Mouse (Mus musculus) monocyte, adult 5-6 weeks (primary cell): Measurements from ENCODE around the gene Pax3. TPM values are rescaled to one million over a fixed set of nuclear protein-coding genes. Genes with fewer than 3 reads are reported as not detected.

Experiments used
- ATAC-seq: fragments of 153-309, 156-312 bp; replicated peaks from 2 replicates; pipeline ENCODE4 v1.8.0; 2017; ENCODE audit warnings: mild to moderate bottlenecking; ENCODE audit not compliant: low TSS enrichment, insufficient number of reproducible peaks, severe bottlenecking, poor library complexity, low FRiP score
- total RNA-seq: library from RNA; stranded (forward); fragments of 200-1000, 200-491, 200-594 nt; gene quantifications from 3 replicates; pipeline ENCODE4 v1.2.3, GENCODE M21; 2017

Pax3 gene
- total RNA-seq, 1 experiment from 2014 or later = not detected

GRCm38 (mm10) chr1:78139287-78139686 lies 57.6 kb downstream of the Pax3 start:
- no peak for ATAC-seq

GRCm38 (mm10) chr1:78129267-78129666 lies 67.7 kb downstream of the Pax3 start:
- no peak for ATAC-seq

DNA sequence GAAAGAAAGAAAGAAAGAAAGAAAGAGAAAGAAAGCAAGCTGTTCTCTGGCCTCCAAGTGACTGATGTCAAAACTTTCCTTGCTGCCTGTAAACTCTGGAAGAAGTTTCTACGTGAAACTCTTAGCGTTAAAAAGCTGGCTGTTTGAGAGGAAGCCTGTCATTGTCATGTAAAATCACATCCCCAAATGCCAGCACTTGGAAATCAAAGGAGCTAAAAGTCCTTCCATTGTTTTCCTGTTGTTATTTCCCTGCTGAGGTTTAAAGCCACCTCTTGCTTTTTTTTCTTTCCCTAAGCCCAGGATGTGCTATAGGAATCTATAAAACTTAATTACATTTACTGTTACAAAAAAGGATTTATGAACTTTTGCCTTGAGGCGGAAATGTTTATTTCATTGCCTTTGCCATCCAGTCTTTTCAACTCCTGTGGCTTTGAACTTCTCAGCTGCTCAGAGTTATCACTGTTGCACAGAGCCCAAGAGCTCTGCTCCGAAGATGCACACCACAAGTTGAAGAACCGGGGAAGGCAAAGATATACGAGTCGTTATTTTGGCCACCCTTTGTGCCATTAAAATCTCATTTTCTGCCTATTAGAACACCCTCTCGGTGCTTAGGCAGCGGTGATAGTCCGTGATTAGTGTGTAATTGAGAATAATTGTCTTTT lies 76.9 kb downstream of the Pax3 start:
- no peak for ATAC-seq

GRCm38 (mm10) chr1:78116046-78116445 lies 80.9 kb downstream of the Pax3 start:
- ATAC-seq = no peak

DNA sequence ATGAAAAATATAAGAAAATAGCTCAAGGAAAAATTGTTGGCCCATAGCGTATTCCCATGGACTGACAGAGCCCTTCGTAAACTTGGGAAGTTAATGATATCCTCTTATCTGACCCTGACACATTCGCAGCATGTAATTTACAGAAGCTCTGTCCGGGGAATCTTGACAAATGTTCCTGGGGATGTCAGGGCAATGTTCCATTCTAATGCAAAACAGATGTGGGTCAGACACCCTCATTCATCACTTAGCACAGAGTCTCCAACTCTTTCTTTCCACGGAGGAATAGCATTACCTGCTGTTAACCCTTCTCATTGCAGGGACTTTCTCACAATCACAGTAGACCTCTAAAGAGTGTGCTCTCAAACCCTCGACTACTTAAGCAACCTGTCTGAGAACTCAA lies 86.6 kb downstream of the Pax3 start:
- no peak for ATAC-seq

- ATAC-seq = no peak
These were observed 93.4 kb downstream of the Pax3 start for GRCm38 (mm10) chr1:78103511-78103910.

DNA sequence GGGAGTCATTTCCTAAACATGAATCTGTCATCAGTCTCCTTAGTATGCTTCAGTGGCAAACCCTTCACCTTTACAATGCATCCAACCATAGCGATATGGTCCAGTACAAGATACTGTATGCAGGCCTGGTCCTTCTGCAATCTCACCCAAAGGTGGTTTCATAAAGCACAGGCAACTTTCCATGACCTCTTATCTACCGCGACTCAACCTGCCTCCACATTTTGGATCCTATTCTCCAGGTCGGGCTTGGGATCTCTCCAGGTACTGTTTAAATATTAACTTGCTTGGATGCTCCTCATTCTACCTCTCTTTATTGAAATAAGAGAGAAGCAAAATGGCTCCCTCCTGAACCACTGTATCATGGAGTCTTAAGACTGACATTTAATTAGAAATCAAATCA lies 103.3 kb downstream of the Pax3 start:
- no peak for ATAC-seq

DNA sequence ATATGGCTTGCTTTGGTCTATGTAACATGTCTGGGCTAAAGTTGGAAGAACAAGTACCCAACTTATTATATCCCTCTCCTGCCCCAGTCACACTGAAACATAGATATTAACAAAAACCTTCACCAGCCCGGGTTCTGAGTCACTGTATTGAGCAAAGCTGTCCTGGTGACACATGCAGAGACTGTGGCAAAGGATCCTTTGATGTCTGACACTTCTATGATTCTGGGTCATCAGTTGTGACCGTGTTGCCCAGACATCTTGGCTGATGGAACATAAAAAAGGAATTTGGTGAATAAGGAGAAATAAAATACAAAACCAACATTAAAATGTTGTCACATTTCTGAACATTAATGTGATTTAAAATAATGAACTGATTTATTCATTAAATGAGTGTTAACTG lies 108.3 kb downstream of the Pax3 start:
- ATAC-seq = no peak

DNA sequence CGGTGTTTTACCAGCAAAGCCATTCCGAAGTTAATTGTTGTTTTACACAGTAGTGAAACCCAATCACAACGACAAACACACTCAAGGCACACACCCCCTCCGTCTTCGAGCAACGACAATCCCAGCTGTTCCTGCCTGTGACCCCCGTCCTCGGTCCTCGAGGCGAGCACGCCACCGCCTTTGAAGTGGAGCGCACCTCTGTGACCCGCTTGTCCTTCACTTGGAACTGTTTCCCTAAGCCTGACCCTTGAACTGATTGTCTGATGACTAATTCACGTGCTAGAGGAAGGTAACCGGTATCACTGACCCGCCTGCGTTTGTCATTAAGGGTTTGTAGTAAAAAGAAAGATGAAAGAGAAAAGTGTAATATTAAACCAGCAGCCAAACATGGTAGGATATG lies 115.2 kb downstream of the Pax3 start:
- no peak for ATAC-seq

- ATAC-seq = no peak
These were observed 136.1 kb downstream of the Pax3 start for GRCm38 (mm10) chr1:78060850-78061249.

DNA sequence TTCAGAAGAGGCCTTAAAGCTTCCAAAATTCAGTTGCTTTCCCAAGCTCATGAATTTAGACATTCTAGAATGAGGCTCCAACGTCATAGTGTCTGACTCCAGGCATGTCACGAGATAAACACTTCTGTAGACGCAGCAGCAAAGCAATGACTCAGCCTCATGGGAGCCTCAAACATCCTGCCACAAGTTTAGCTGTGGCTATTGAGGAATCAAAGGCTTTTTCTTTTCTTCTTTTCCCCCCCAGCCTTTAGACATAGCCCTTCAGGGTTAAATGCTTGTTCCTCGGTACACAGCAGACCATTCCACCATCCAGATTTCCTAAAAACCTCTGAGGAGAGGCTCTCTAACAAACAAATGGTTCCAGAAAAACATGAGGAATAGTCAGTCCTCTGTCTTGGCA lies 139.0 kb downstream of the Pax3 start:
- ATAC-seq = no peak

GRCm38 (mm10) chr1:78053677-78054076 lies 143.3 kb downstream of the Pax3 start:
- ATAC-seq = no peak

Other genes with a start within 250 kb of the Pax3 start
- 0.19 to 0.57 TPM in 2 of 3 replicates, not detected in the other for gene Sgpp2, start 113.2 kb upstream of the Pax3 start, total RNA-seq